Mouse (Mus musculus): Measurements from ENCODE around the gene Nup93. TPM values are rescaled to one million over a fixed set of nuclear protein-coding genes. Genes with fewer than 3 reads are reported as not detected.

The Nup93 gene
- total RNA-seq, 2 experiments from 2014 or later = 15.1 to 15.2 TPM

- no peak for DNase-seq
- intact Hi-C loops (cut with DNase I) = no loop called here
These were observed 30.0 kb upstream of the Nup93 start for GRCm38 (mm10) chr8:94184357-94184843.

- intact Hi-C loops (cut with DNase I) = loop anchor here (1.0 kb wide), 1 partner anchor 18 kb away; no protein-coding TSS in a partner anchor
- no peak for DNase-seq
These were observed 28.6 kb upstream of the Nup93 start for GRCm38 (mm10) chr8:94185791-94186190.

- intact Hi-C loops (cut with DNase I) = loop anchor here (1.0 kb wide), 1 partner anchor 19 kb away; no protein-coding TSS in a partner anchor
These were observed 27.8 kb upstream of the Nup93 start for GRCm38 (mm10) chr8:94186542-94186941.

GRCm38 (mm10) chr8:94187290-94188002 is 26.9 kb upstream of the Nup93 start:
- DNase-seq = no peak
- intact Hi-C loops (cut with DNase I) = no loop called here

More at GRCm38 (mm10) chr8:94186542-94186941, 27.8 kb upstream of the Nup93 start:
- DNase-seq = peak; percentile 75

- intact Hi-C loops (cut with DNase I) = loop anchor here (10.0 kb wide), 1 partner anchor 595 kb away; no protein-coding TSS in a partner anchor
These were observed 24.9 kb upstream of the Nup93 start for GRCm38 (mm10) chr8:94189275-94190031.

GRCm38 (mm10) chr8:94191101-94191691 is 23.2 kb upstream of the Nup93 start:
- intact Hi-C loops (cut with DNase I) = loop anchor here (10.0 kb wide), 1 partner anchor 596 kb away; no protein-coding TSS in a partner anchor

More at GRCm38 (mm10) chr8:94189275-94190031, 24.9 kb upstream of the Nup93 start:
- DNase-seq = peak; percentile 52 to 64

GRCm38 (mm10) chr8:94192926-94193325 is 21.4 kb upstream of the Nup93 start:
- DNase-seq = no peak
- intact Hi-C loops (cut with DNase I) = loop anchor here (10.0 kb wide), 1 partner anchor 598 kb away; no protein-coding TSS in a partner anchor

More at GRCm38 (mm10) chr8:94191101-94191691, 23.2 kb upstream of the Nup93 start:
- peak; percentile 73 to 77 for DNase-seq

DNA sequence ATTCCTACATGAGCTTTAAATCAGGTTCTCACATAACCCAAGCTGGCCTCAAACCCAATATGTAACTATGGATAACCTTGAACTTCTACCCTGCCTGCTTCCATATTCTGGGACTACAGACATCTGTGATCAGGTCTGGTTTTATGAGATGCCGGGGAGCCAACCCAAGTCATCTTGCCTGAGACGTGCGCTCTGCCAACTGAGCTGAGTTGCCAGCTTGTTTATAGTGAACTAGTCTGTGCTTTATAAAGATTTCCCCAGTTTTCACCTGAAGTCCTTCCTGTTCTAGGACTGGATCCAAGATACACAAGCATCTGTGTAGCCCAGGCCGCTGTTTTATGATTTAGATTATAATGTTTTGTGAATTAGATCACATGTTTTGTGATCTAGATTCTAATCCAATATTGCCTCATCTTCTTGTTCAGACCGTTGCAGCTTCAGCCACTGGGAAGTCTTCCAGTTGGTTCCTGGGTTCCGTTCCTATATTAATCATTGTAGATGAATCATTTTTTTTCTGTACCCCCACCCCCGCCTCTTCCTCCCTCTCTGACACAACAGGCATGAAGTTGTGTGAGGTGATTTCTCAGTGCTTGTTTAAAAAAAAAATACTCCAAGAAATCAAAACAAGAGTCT is 19.7 kb upstream of the Nup93 start:
- intact Hi-C loops (cut with DNase I) = loop anchor here (10.0 kb wide), 1 partner anchor 600 kb away; no protein-coding TSS in a partner anchor
- DNase-seq = no peak

- intact Hi-C loops (cut with DNase I) = loop anchor here (1.0 to 10.0 kb wide), 3 partner anchors 32 to 605 kb away; no protein-coding TSS in a partner anchor
- peak; percentile 64 to 75 for DNase-seq
These were observed 15.0 kb upstream of the Nup93 start for GRCm38 (mm10) chr8:94199202-94199869.

- no peak for DNase-seq
- intact Hi-C loops (cut with DNase I) = no loop called here
These were observed 10.3 kb upstream of the Nup93 start for GRCm38 (mm10) chr8:94204043-94204442.

DNA sequence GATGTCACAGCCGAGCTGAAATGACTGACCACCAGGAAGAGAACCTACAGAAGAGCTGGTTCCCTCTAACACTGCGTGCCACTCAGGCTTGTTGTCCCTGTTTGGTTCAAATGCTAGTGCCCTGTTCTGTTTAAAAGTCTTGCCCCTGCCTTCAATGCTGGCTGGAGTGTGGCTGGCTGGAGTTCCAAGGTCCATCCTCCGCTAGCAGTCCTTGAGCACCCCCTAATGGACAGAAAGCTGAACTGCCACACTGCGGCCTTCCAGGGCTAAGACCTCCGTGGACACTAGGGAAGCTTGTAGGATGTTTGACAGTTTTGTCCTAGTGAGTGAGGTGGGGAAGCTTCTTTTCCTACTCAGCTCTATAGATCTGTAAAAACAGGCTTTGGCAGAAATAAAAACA is 8.6 kb upstream of the Nup93 start:
- peak; percentile 74 to 78 for DNase-seq
- intact Hi-C loops (cut with DNase I) = no loop called here

DNA sequence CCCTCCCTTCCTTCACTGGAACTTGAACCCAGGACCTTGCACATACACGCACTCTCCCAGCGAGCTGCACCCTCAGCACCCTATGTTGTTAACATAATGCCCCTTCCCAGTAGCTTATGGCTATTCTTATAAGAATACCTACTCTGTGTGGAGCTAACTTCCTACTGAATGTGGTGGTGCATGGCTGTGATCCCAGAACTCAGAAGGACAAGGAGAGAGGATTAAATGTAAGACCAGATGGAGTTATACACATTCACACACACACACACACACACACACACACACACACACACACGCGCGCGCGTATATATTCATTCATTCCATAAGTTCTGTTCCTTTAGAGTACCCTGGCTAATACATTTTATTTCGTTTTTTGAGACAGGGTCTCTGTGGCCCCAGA is 8.1 kb upstream of the Nup93 start:
- intact Hi-C loops (cut with DNase I) = no loop called here
- no peak for DNase-seq

- no peak for DNase-seq
- intact Hi-C loops (cut with DNase I) = no loop called here
These were observed 6.9 kb upstream of the Nup93 start for GRCm38 (mm10) chr8:94207491-94207890.

DNA sequence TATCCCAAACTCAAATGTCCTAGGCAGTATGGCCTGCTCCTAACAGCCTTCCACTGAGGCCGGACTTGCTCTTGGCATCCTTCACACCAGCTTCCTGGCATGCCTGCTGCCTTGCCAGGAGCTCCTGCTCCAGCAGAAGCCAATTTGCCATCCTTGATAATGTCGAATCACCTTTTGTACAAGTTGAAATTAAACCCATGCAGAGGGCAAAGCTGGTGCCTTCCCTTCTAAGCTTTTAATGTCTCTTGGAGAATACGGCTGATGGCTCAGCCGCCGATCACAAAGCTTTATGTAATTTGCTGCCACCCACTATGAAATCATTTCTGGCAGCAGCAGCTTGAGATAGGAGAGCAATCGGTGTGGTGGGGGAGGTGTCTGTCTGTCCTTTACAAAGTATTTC is 4.7 kb upstream of the Nup93 start:
- intact Hi-C loops (cut with DNase I) = no loop called here
- no peak for DNase-seq

GRCm38 (mm10) chr8:94210225-94210624 is 4.1 kb upstream of the Nup93 start:
- no peak for DNase-seq
- intact Hi-C loops (cut with DNase I) = no loop called here

DNA sequence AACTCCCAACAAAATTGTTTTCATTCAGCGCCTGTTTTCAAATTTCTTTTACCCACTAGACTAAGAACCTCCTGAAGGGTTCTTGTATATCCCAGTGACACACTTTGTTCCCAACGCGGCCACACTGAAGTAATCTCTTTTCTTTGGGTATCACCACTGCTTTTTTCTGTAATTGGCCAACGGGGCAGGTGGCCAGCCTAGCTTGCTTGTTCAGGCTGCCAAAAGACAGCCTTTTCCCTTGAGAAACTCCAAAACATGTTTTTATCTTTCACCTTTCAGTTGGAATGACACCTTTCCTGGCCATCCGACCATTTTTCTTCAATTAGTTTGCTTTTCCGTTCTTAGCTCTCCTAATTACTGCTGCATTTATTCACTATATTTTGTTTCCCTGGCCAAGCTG is 545 bp upstream of the Nup93 start:
- intact Hi-C loops (cut with DNase I) = no loop called here
- DNase-seq = no peak

DNA sequence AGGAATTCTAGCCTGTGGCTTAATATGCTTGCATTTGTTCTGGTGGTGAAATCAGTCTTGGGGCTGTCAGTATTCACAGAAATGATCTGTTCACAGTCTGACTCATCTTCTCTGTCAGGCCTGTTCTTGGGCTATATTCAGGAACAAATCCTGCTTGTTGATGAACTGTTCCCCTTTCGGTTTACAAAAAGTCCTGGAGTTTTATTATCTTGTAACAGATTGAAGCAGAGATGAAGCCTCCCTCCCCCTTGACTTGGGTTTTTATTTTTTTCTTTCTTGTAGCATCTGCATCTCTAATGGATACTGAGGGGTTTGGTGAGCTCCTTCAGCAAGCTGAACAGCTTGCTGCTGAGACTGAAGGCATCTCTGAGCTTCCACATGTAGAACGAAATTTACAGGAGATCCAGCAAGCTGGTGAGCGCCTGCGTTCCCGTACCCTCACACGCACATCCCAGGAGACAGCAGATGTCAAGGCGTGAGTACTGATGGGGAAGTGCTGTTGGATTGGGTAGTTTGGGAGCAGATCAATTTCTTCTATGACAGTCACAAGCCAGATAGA is 13.1 kb downstream of the Nup93 start:
- no peak for DNase-seq
- intact Hi-C loops (cut with DNase I) = no loop called here

- DNase-seq = no peak
- intact Hi-C loops (cut with DNase I) = no loop called here
These were observed 25.9 kb downstream of the Nup93 start for GRCm38 (mm10) chr8:94240240-94240751.

DNA sequence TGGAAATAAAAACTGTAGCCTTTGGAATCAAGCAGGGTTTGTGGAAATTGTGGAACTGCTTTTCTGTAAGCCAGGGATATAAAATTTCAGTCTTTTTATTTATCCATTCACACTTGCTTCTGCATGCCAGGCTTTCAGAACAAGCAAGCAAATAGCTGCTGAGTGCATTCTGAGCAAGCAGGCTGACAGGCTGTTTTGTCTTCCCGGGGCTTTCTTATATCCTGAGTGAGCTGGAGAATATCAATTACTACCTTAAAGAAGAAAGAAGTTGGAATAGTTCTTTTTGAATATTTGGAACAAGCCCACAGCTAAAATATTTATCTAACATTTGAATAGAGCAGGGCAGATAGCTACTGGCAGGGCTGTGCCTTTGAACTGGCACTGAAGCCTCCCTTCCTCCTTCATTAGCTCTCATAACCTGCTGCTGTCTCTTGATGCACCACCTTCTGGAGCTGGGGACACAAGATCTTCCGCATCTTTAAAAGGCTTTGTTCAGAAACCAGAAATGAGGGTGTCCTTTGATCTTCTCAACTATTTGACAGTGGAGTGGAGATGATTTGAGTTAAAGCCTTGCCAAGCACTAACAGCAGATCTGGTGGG is 35.6 kb downstream of the Nup93 start:
- no peak for DNase-seq
- intact Hi-C loops (cut with DNase I) = no loop called here
